Mouse (Mus musculus): ENCODE data around the gene Best3.
"Not testable (repeated sequence)": the region's sequence is repeated elsewhere in the genome, so short reads cannot be mapped to it uniquely, and the experiment has no call there.

The Best3 gene

GRCm38 (mm10) chr10:116980273-116980672 is 5.8 kb upstream of the Best3 start:
- no peak for DNase-seq

- peak; percentile 37 to 47 for DNase-seq
These were observed 5.2 kb upstream of the Best3 start for GRCm38 (mm10) chr10:116980888-116981287.

DNA sequence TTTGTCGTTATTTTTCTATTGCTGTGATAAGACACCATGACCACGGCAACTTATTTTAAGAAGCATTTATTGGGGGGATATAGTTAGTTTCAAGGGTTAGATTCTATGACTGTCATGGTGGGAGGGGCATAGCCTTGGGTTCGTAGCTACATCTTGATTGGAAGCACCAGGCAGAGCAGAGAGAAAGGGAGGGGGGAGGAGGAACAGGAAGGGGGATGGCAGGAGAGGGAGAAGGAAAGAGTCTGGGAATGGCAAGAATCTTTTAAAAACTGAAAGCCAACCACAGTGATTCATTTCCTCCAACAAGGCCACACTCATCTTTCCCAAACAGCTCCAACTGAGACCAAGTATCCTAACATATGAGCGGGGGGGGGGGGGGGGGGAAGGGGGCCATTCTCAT is 3.6 kb upstream of the Best3 start:
- DNase-seq = no peak

DNA sequence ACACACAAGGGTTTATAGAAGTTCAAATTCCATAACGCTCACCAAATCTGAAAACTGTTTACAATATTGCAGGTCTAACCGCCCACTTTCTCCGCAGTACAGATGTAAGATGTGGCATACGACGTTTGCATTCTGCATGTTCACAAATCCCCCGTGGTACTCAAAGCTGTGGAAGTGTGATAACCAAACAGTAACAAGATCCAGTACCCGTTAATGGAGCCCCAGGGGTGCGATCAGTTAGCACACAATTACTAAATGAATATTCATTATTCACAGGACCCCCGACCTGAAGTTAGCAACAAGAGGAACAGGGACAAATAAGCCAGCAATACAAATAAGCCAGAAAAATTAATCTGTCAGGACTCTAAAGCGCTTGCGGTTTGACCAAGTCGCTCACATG is 1.3 kb upstream of the Best3 start:
- DNase-seq = no peak

DNA sequence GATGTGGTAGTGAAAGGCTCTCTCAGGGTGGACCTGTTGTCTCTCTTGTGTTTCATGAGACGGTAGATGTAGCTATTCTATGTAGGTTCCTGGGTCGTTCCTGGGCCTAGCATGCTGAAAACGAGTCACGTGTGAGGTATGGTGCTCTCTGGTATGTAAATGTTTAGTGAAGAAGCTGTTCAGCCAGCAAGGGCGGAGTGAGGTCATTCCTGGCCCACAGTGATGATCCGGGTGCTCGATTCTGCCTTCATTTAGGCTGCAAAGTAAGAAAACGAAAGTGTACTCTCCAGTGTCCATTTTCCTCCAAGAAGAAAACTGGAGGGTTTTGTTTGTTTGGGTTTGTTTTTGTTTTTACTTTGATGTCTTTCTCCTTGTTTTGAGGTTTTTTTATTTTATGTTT is 7.9 kb downstream of the Best3 start:
- DNase-seq = no peak

GRCm38 (mm10) chr10:116995162-116995561 is 9.0 kb downstream of the Best3 start:
- no peak for DNase-seq

DNA sequence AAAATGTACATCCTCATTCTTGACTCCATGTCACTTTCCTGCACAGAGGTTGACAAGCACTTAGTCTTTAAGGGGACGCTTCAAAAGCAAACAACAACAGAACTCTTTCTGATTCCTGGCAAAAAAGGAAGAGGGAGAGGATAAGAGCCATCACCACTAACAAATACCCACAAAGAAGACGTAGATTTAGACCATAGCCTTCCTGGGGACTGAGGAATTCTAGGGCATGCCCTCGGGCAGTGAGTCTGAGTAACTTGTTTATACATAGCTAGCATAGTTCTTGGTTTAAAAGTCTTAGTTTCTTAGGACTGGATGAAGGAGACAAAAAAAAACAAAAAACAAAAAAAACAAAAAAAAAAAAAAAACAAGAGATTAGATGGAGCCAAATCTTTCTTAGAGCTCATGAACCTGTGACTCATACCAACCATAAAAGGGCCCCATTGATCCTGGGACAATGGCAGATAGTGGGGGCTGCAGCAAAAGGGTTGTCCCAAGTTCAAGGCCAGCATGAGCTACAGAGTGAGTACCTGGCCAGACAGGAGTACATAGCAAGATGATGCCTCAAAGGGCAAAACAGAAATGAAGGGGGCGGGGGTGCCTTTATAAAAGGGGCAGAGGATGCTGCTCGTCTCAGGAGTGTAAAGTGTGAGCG is 9.6 kb downstream of the Best3 start:
- no peak for DNase-seq

DNA sequence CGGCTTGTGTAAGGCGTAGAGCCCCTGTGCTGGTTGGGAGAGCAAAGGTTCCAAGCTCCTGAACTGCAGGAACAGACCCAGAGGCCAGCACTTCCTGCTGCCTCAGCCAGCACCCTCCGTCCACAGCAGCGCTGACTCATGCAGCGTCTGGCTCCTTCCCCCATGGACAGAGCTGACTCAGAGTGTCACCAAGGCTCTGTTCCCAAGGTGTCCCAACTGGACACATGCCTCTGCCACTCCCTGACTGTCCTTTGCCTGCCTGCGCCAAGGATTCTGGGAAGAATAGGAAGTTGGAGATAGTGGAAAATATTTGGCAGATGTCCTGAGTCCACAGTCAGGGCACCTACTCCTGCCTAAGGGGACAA is 10.1 kb downstream of the Best3 start:
- DNase-seq = no peak

DNA sequence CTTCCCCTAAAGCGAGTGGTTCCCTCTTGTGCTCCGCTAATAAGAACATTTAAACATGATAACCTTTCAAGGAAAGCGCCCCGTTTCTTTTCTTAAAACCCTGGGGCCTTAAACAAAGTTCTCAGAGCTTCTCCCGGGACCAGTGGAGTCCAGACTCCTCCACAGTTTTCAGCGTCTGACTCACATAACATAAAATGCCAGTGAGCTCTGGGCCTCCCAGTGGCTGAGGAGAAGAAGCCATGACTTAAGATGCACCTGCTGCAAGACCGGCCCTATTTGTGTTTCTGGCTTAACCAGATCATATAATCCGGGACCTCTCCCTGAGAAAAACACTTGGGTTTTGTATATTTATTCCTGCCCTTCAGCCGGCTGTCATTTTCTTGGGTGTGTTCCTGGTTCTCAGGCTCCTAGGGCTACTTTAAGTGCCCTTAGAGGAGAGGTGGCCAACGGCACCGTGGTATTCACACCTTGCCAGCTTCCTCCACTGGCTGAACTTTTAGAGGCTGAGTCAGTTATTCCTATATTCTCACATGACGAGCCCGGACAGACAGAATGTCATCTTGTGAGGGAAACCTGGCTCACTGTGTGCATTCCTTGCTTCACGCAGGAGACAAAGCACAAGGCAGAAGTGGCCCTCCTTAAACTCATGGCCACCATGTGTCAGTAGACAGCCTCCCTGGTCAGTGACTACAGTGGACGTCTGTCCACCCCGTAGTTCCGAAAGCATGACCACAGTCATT is 12.8 kb downstream of the Best3 start:
- no peak for DNase-seq

DNA sequence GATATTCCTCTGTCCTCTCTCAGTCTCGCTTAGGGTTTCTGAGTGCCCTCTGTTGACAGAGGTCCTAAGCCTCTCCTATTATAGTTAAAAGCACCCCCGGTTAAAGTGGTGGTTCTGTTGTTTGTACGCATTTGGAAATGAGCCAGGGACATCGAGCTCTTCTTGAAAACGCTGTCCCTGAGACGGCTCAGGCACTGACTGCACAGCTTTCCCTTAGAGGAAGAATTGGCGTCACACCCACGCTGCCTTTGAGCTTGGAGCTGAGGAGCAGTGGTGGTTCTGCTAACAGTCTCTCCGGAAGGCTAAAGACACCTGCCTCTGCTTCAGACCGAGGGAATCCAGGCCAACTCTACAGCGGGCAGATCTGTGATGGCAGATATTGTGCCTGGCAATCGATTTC is 14.9 kb downstream of the Best3 start:
- no peak for DNase-seq

DNA sequence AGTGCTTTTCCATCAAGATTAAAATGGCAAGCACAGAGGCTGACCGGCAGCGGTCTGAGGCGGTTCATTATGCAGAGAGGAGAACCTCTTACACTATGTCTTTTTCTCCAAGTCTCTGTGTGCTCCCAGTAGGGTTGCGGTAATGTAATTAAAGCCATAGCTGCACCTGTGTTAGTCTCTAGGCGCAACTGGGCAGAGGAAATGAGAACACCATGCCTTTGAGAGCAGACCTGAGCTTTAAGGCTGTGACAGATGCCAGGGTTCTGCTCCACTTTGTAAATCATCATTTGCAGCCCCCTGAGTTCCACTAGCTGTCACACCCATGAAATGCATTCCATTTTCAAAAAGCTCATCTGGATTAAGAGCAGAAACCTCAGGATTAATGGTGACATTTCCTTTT is 18.6 kb downstream of the Best3 start:
- DNase-seq = no peak

- DNase-seq = no peak
These were observed 19.8 kb downstream of the Best3 start for GRCm38 (mm10) chr10:117005707-117006464.

GRCm38 (mm10) chr10:117009691-117010090 is 23.6 kb downstream of the Best3 start:
- DNase-seq = no peak

DNA sequence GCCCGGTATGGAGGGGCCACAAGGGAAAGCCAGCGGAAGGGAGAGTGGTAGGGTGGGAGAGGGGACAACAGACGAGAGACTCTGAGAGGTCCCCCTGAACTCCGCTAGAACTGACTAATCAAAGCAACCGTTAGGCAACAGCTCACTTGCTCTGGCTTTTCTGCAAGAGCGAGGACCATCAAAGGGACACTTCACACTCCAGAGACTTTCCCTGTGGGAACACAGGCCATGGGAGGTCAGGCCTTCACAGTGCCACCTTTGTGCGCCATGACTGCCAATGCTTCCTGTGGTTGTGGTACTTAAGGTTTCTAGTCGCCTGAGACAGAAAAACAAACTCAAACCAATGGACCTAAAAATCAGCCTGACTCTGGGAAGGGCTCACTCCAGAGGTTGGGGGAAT is 24.9 kb downstream of the Best3 start:
- DNase-seq = no peak

- DNase-seq = no peak
These were observed 27.7 kb downstream of the Best3 start for GRCm38 (mm10) chr10:117013689-117014390.

DNA sequence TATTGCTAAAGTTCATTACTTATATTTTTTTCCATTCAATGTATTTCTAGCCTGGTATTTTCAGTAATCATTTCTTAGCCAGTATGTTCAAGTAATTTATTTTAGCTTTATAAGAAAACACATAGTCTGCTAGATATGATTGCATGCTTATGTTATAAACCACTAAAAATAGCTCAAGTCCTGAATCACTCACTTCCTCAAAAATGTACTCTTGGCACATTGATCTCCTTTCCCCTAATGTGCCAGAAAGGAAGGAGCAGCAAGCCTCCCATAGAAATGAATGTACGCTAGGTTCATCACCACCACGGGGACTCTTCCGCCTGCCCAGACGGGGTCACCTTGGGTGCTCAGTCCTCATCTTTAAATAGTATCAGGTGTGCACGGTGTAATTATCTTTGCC is 28.5 kb downstream of the Best3 start:
- DNase-seq = no peak

DNA sequence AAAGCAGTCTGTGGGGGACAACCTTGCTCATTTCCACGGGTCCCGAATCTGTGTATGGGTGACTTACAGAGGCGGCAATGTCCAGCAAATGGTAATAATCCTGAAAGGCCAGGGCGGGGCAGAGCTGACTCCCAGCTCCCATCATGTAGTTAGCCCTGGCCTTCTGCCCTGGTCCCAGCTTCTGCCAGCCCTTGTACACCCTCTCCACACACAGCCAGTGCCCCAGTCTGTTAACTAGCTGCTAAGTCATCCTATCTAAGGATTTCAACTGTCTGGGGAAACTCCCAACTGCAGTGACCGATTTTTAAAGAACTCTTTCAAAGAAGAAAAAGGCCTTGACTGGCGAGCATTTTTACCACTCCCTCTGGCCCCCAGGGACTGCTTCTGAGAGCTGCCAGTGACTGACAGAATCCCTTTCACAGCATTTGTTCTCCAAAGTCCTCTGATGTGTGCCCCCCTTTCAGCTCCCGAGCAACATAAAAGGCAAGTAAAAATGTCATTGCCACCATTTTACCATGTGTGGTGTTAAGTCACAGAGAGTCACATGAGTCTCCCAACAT is 32.2 kb downstream of the Best3 start:
- no peak for DNase-seq

GRCm38 (mm10) chr10:117021020-117021754 is 35.1 kb downstream of the Best3 start:
- DNase-seq = no peak

DNA sequence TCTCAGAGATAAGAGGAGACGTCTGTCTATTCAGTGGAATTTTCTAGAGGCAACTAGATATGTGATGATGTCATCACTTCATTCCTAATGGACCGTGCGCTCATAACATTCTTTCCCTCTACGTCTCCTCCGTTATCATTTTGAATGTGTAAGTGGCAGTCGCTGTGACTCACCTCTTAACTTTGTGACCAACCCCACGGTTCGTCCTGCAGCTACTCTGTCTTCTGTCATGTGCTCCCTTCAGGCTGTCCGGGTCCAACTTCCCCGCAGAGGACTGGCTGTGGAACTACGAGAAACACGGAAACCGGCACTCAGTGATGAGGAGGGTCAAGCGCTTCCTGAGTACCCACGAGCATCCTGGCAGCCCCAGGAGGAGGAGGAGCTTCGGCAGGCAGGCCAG is 37.6 kb downstream of the Best3 start:
- no peak for DNase-seq

DNA sequence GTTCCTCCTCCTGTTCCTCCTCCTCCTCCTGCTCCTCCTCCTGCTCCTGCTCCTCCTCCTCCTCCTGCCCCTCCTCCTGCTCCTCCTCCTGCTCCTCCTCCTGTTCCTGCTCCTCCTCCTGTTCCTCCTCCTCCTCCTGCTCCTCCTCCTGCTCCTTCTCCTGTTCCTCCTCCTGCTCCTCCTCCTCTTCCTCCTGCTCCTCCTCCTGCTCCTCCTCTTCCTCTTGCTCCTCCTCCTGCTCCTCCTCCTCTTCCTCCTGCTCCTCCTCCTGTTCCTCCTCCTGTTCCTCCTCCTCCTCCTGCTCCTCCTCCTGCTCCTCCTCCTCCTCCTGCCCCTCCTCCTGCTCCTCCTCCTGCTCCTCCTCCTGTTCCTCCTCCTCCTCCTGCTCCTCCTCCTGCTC is 39.7 kb downstream of the Best3 start:
- not testable (repeated sequence) for DNase-seq

- DNase-seq = no peak
These were observed 40.1 kb downstream of the Best3 start for GRCm38 (mm10) chr10:117026176-117026575.

DNA sequence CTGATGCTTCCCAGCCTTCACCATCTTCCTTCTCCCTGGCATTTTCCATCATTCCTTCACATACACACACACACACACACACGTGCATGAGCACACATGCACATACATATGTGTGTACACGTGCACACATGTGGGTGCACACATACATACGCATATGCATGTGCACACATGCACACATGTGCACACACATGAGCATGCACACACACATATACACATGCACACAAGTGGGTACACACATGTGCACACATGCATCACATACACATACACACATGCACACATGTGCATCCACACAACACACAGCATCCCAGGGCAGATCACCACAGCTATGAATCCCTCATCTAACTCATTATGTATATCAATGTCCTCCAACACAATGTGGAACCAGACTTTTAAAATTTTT is 45.0 kb downstream of the Best3 start:
- no peak for DNase-seq

Data from B cell, adult 2 months (primary cell).